Mouse (Mus musculus) right cerebral cortex, postnatal 10 days (tissue): Measurements from ENCODE around the gene Aebp2.
"Not testable (repeated sequence)": the region's sequence is repeated elsewhere in the genome, so short reads cannot be mapped to it uniquely, and the experiment has no call there.

Source experiments
- DNase-seq, 2 experiments: peaks; one replicate each; pipeline ENCODE4 v3.0.0; 2021; ENCODE audit warnings: low spot score in 2 of 2

The Aebp2 gene

GRCm38 (mm10) chr6:140651923-140652322 lies 29.5 kb downstream of the Aebp2 start:
- DNase-seq: peak in 1 of 2 experiments; percentile 43

GRCm38 (mm10) chr6:140655451-140655850 lies 33.0 kb downstream of the Aebp2 start:
- no peak for DNase-seq

GRCm38 (mm10) chr6:140656991-140657390 lies 34.5 kb downstream of the Aebp2 start:
- no peak for DNase-seq

- no peak for DNase-seq
Observed at GRCm38 (mm10) chr6:140657920-140658522, 35.6 kb downstream of the Aebp2 start.

- no peak for DNase-seq
Observed at GRCm38 (mm10) chr6:140661111-140661510, 38.6 kb downstream of the Aebp2 start.

- no peak for DNase-seq
Observed at GRCm38 (mm10) chr6:140661777-140662176, 39.3 kb downstream of the Aebp2 start.

GRCm38 (mm10) chr6:140662290-140662689 lies 39.8 kb downstream of the Aebp2 start:
- DNase-seq: no peak

- DNase-seq: not testable (repeated sequence)
Observed at GRCm38 (mm10) chr6:140662697-140663096, 40.2 kb downstream of the Aebp2 start.

- no peak for DNase-seq
Observed at GRCm38 (mm10) chr6:140664611-140665010, 42.1 kb downstream of the Aebp2 start.

GRCm38 (mm10) chr6:140666486-140667240 lies 44.2 kb downstream of the Aebp2 start:
- DNase-seq: peak; percentile 74 to 75

- no peak for DNase-seq
Observed at GRCm38 (mm10) chr6:140667289-140667906, 44.9 kb downstream of the Aebp2 start.

- no peak for DNase-seq
Observed at GRCm38 (mm10) chr6:140674414-140674813, 52.0 kb downstream of the Aebp2 start.

GRCm38 (mm10) chr6:140676094-140676493 lies 53.6 kb downstream of the Aebp2 start:
- DNase-seq: no peak

- DNase-seq: no peak
Observed at GRCm38 (mm10) chr6:140677041-140677440, 54.6 kb downstream of the Aebp2 start.

GRCm38 (mm10) chr6:140677960-140678359 lies 55.5 kb downstream of the Aebp2 start:
- DNase-seq: no peak

- DNase-seq: peak; percentile 71 to 81
Observed at GRCm38 (mm10) chr6:140678658-140679271, 56.3 kb downstream of the Aebp2 start.

- DNase-seq: no peak
Observed at GRCm38 (mm10) chr6:140680713-140681112, 58.2 kb downstream of the Aebp2 start.

GRCm38 (mm10) chr6:140682829-140683228 lies 60.4 kb downstream of the Aebp2 start:
- no peak for DNase-seq

- no peak for DNase-seq
Observed at GRCm38 (mm10) chr6:140684403-140684802, 61.9 kb downstream of the Aebp2 start.

- DNase-seq: no peak
Observed at GRCm38 (mm10) chr6:140689617-140690404, 67.3 kb downstream of the Aebp2 start.

GRCm38 (mm10) chr6:140692160-140692559 lies 69.7 kb downstream of the Aebp2 start:
- DNase-seq: no peak
